Comparison of ENCODE assay signal across 15 mouse cellular contexts in genomic region chr16:24193945-24194344, GRCm38 (mm10).
DNase-seq lines count a peak whose midpoint lies in the region; ATAC-seq and TF ChIP-seq lines count a peak whose summit lies in the region.
"Had no signal": no experiment of that assay in that cellular context is flagged by ENCODE, and none has a peak within 500 bp of the region (broad histone marks: within the 10 kb centered on the region; RNA-seq: fewer than 3 reads in every experiment).

No protein-coding gene starts in this region.

- TF ChIP-seq CTCF in bone marrow, adult 2 months (IDR thresholded peaks at IDR 0.05; ENCODE audit: control insufficient read depth, insufficient read depth, low read length), result no peak
- no peak for TF ChIP-seq CTCF in cerebellum, adult 2 months (IDR thresholded peaks at IDR 0.05; ENCODE audit: borderline replicate concordance, insufficient read depth, low read depth, low read length)

- ATAC-seq in granulocyte monocyte progenitor cell, adult 5-6 weeks (replicated peaks; ENCODE audit: poor library complexity, severe bottlenecking), result peak; percentile 74
- ATAC-seq: forebrain, embryonic 14.5 days had no signal

- no peak overlapping the region for H3K4me3 ChIP-seq in bone marrow, adult 2 months (replicated peaks; ENCODE audit: control insufficient read depth, low read depth, low read length)
- H3K4me3 ChIP-seq in cerebellum, adult 2 months (replicated peaks; ENCODE audit: insufficient read depth, low read depth, low read length), result no peak overlapping the region
- H3K4me3 ChIP-seq: hindbrain, embryonic 15.5 days; neural tube, embryonic 15.5 days had no signal

- intact Hi-C loops in heart, postnatal 10 days (cut with DNase I), result no loop called here

- peak overlapping the region; percentile 86; the same call in 1 of the 2 replicates for H3K27ac ChIP-seq in bone marrow, adult 2 months (ENCODE audit: control insufficient read depth, insufficient read depth, low read depth, low read length, poor library complexity)
- peak overlapping the region; percentile 95 for H3K27ac ChIP-seq in cerebellum, adult 2 months (ENCODE audit: insufficient read depth, low read length)
- H3K27ac ChIP-seq: hindbrain, embryonic 15.5 days; neural tube, embryonic 15.5 days had no signal

- H3K27me3 ChIP-seq in cerebellum, adult 2 months (ENCODE audit: control insufficient read depth, insufficient read depth, low read length), result no peaks in the 10 kb centered on the region
- H3K27me3 ChIP-seq: hindbrain, embryonic 15.5 days; neural tube, embryonic 15.5 days had no signal

- 25% methylated on average over 2 of the region's 2 CpGs for WGBS in bone marrow, adult 2 months
- WGBS in cerebellum, adult 2 months, result 14% methylated on average over 2 of the region's 2 CpGs

- peaks cover 1% of the 10 kb centered on the region; the same call in 1 of the 2 replicates for H3K4me1 ChIP-seq in bone marrow, adult 2 months (ENCODE audit: control insufficient read depth, insufficient read depth, low read length)
- H3K4me1 ChIP-seq in cerebellum, adult 2 months (ENCODE audit: control insufficient read depth, insufficient read depth, low read length), result peaks cover 22% of the 10 kb centered on the region
- H3K4me1 ChIP-seq: hindbrain, embryonic 15.5 days; neural tube, embryonic 15.5 days had no signal

- TF ChIP-seq POLR2A in bone marrow, adult 2 months (IDR thresholded peaks at IDR 0.05; ENCODE audit: borderline replicate concordance, control insufficient read depth, low read depth, low read length), result no peak
- peak; percentile 57; the same call in 1 of the 2 replicates for TF ChIP-seq POLR2A in cerebellum, adult 2 months (IDR thresholded peaks at IDR 0.05; ENCODE audit: borderline replicate concordance, insufficient read depth, low read length)

- peak; percentile 81 for DNase-seq in heart, adult 11 months
- no peak for DNase-seq in heart, postnatal 10 days
- peak; percentile 81 to 94 for DNase-seq in cerebellum, adult 2 months
- DNase-seq in frontal cortex, postnatal 25 days (ENCODE audit: low spot score in 2 of 2), result no peak
- DNase-seq in kidney, postnatal 4 days, result no peak
- no peak for DNase-seq in ovary, postnatal 14 days (ENCODE audit: low spot score)
- DNase-seq: heart, postnatal 14 days; kidney, adult 11 months; kidney, postnatal 36 days; spleen, adult 18-20 months had no signal

Comparison
In these comparisons a context has a peak if more than half of its experiments do, and no peak if none do; other contexts are left out.
1. DNase-seq: peak in heart, adult 11 months (single experiment) and cerebellum, adult 2 months (2 of 2); none in heart, postnatal 10 days (0 of 2), frontal cortex, postnatal 25 days (0 of 2), kidney, postnatal 4 days (0 of 2) and ovary, postnatal 14 days (single experiment).